Mouse (Mus musculus) bone marrow macrophage, adult 2 months (primary cell): Measurements from ENCODE around the gene Zbtb42.

Experiments used
- CTCF ChIP-seq: IDR thresholded peaks from 2 replicates; pipeline ENCODE4 v1.5.1; 2012; ENCODE audit warnings: low read depth, mild to moderate bottlenecking, low read length, moderate library complexity
- POLR2A ChIP-seq: IDR thresholded peaks from 2 replicates; pipeline ENCODE4 v1.6.1; 2012; ENCODE audit warnings: mild to moderate bottlenecking, low read depth, low read length, borderline replicate concordance

- no peak for TF ChIP-seq CTCF
- TF ChIP-seq POLR2A = no peak
These were observed 45.7 kb upstream of the Zbtb42 start for GRCm38 (mm10) chr12:112632907-112633306.
